Mouse (Mus musculus) kidney, embryonic 14.5 days (tissue): ENCODE data around the gene Ahcyl1. TPM values are rescaled to one million over a fixed set of nuclear protein-coding genes. Genes with fewer than 3 reads are reported as not detected.
"Not testable (repeated sequence)": the region's sequence is repeated elsewhere in the genome, so short reads cannot be mapped to it uniquely, and the experiment has no call there.

Experiments
- ATAC-seq: fragments of 200-750 bp; cut with Nextera tagmentation; 2 replicates; pipeline ENCODE4 v1.8.0; 2017; ENCODE audit warnings: moderate number of reproducible peaks, mild to moderate bottlenecking, moderate TSS enrichment, moderate library complexity; ENCODE audit not compliant: low FRiP score, low TSS enrichment
- H3K27ac ChIP-seq: fragments of 300-500 bp; sonication (generic); 2 replicates; pipeline ENCODE4 v1.5.1; 2014; ENCODE audit warnings: low read depth, mild to moderate bottlenecking, low read length, moderate library complexity, mixed read lengths
- H3K27me3 ChIP-seq: fragments of 300-500 bp; sonication (generic); 2 replicates; pipeline ENCODE4 v1.6.1; 2014; ENCODE audit warnings: mild to moderate bottlenecking, low read length; ENCODE audit not compliant: control insufficient read depth, insufficient read depth
- H3K36me3 ChIP-seq: fragments of 300-500 bp; sonication (generic); 2 replicates; pipeline ENCODE4 v1.6.1; 2014; ENCODE audit warnings: low read length, mixed read lengths; ENCODE audit not compliant: control insufficient read depth, insufficient read depth
- H3K4me1 ChIP-seq: fragments of 300-500 bp; sonication (generic); 2 replicates; pipeline ENCODE4 v1.6.1; 2014; ENCODE audit warnings: low read length, mixed read lengths; ENCODE audit not compliant: control insufficient read depth, insufficient read depth
- H3K4me2 ChIP-seq: fragments of 300-500 bp; sonication (generic); replicated peaks from 2 replicates; pipeline ENCODE4 v1.6.1; 2014; ENCODE audit warnings: low read depth, mild to moderate bottlenecking, low read length
- H3K4me3 ChIP-seq: fragments of 300-500 bp; sonication (generic); 2 replicates; pipeline ENCODE4 v1.5.1; 2014; ENCODE audit warnings: mild to moderate bottlenecking, low read length
- H3K9ac ChIP-seq: fragments of 300-500 bp; sonication (generic); 2 replicates; pipeline ENCODE4 v1.6.1; 2014; ENCODE audit warnings: low read depth, mild to moderate bottlenecking, low read length, moderate library complexity
- H3K9me3 ChIP-seq: fragments of 300-500 bp; sonication (generic); 2 replicates; pipeline ENCODE4 v1.6.1; 2016; ENCODE audit warnings: low read length; ENCODE audit not compliant: control insufficient read depth
- WGBS: fragments of 180-500 bp; shearing (Covaris S2); extraction: QIAGEN DNeasy Blood & Tissue Kit; methylation state at CpG from one replicate; pipeline ENCODE4 v1.1.7; 2014; 5-methylcytosine and 5-hydroxymethylcytosine counted together
- polyA plus RNA-seq: library from polyadenylated mRNA; unstranded; fragments of >200 nt; fragmentation: Nextera tagmentation; extraction: Ambion mirVana; gene quantifications from 2 replicates; pipeline ENCODE4 v1.2.1, GENCODE M21; 2014

The Ahcyl1 gene
- polyA plus RNA-seq, 1 experiment from 2014 or later: 119 TPM

GRCm38 (mm10) chr3:107739456-107739855 lies 43.1 kb upstream of the Ahcyl1 start:
- Histone ChIP-seq H3K9ac (no peak overlapping the region), H3K36me3 (0 out of 2 replicates have a peak, but pooled peaks cover 4% of the 10 kb centered on the region), H3K4me2 (no peak overlapping the region), H3K27ac (no peak overlapping the region), H3K27me3 (no peaks in the 10 kb centered on the region), H3K9me3 (no peaks in the 10 kb centered on the region), H3K4me3 (no peak overlapping the region), H3K4me1 (peaks cover 31% of the 10 kb centered on the region)
- 62% methylated on average over 3 of the region's 3 CpGs for WGBS
- ATAC-seq: no peak

- Histone ChIP-seq H3K4me3 (no peak overlapping the region), H3K27me3 (no peaks in the 10 kb centered on the region), H3K27ac (no peak overlapping the region), H3K36me3 (0 out of 2 replicates have a peak, but pooled peaks cover 4% of the 10 kb centered on the region), H3K9me3 (no peaks in the 10 kb centered on the region), H3K4me2 (no peak overlapping the region), H3K9ac (no peak overlapping the region), H3K4me1 (peaks cover 31% of the 10 kb centered on the region)
- no peak for ATAC-seq
- WGBS: 89% methylated on average over 1 of the region's 1 CpGs
Observed at GRCm38 (mm10) chr3:107738620-107739019, 42.3 kb upstream of the Ahcyl1 start.

- Histone ChIP-seq H3K9ac (no peak overlapping the region), H3K36me3 (0 out of 2 replicates have a peak, but pooled peaks cover 2% of the 10 kb centered on the region), H3K4me2 (no peak overlapping the region), H3K4me1 (peaks cover 24% of the 10 kb centered on the region), H3K27me3 (no peaks in the 10 kb centered on the region), H3K4me3 (no peak overlapping the region), H3K9me3 (no peaks in the 10 kb centered on the region), H3K27ac (no peak overlapping the region)
- no peak for ATAC-seq
- 86% methylated on average over 1 of the region's 1 CpGs for WGBS
Observed at GRCm38 (mm10) chr3:107737609-107738190, 41.3 kb upstream of the Ahcyl1 start.

GRCm38 (mm10) chr3:107735620-107736019 lies 39.3 kb upstream of the Ahcyl1 start:
- H3K9ac ChIP-seq, ATAC-seq, H3K27ac ChIP-seq, H3K4me3 ChIP-seq, H3K9me3 ChIP-seq, H3K4me2 ChIP-seq, H3K36me3 ChIP-seq, H3K27me3 ChIP-seq: not testable (repeated sequence)
- WGBS: 96% methylated on average over 13 of the region's 13 CpGs
- peaks cover 10% of the 10 kb centered on the region for H3K4me1 ChIP-seq

- Histone ChIP-seq H3K4me2 (no peak overlapping the region), H3K4me3 (no peak overlapping the region), H3K4me1 (no peaks in the 10 kb centered on the region), H3K27me3 (no peaks in the 10 kb centered on the region), H3K9me3 (no peaks in the 10 kb centered on the region), H3K36me3 (no peaks in the 10 kb centered on the region), H3K9ac (no peak overlapping the region), H3K27ac (no peak overlapping the region)
- ATAC-seq: no peak
- 88% methylated on average over 1 of the region's 1 CpGs for WGBS
Observed at GRCm38 (mm10) chr3:107733329-107733728, 37.0 kb upstream of the Ahcyl1 start.

GRCm38 (mm10) chr3:107730236-107730635 lies 33.9 kb upstream of the Ahcyl1 start:
- no peak for ATAC-seq
- Histone ChIP-seq H3K9me3 (no peaks in the 10 kb centered on the region), H3K4me1 (no peaks in the 10 kb centered on the region), H3K4me2 (no peak overlapping the region), H3K9ac (no peak overlapping the region), H3K27ac (no peak overlapping the region), H3K4me3 (no peak overlapping the region), H3K36me3 (no peaks in the 10 kb centered on the region), H3K27me3 (no peaks in the 10 kb centered on the region)
- WGBS: 64% methylated on average over 2 of the region's 2 CpGs

- ATAC-seq: no peak
- no peaks in the 10 kb centered on the region for H3K9me3 ChIP-seq
- H3K9ac ChIP-seq: no peak overlapping the region
- H3K36me3 ChIP-seq: no peaks in the 10 kb centered on the region
- H3K27ac ChIP-seq: no peak overlapping the region
- no peak overlapping the region for H3K4me3 ChIP-seq
- H3K4me2 ChIP-seq: no peak overlapping the region
- 38% methylated on average over 1 of the region's 1 CpGs for WGBS
- no peaks in the 10 kb centered on the region for H3K27me3 ChIP-seq
- no peaks in the 10 kb centered on the region for H3K4me1 ChIP-seq
Observed at GRCm38 (mm10) chr3:107728509-107728908, 32.1 kb upstream of the Ahcyl1 start.

GRCm38 (mm10) chr3:107715971-107716370 lies 19.6 kb upstream of the Ahcyl1 start:
- H3K4me1 ChIP-seq: no peaks in the 10 kb centered on the region
- H3K4me2 ChIP-seq: no peak overlapping the region
- no peaks in the 10 kb centered on the region for H3K9me3 ChIP-seq
- no peak overlapping the region for H3K27ac ChIP-seq
- no peaks in the 10 kb centered on the region for H3K27me3 ChIP-seq
- no peak for ATAC-seq
- no peak overlapping the region for H3K4me3 ChIP-seq
- no peak overlapping the region for H3K9ac ChIP-seq
- 85% methylated on average over 1 of the region's 1 CpGs for WGBS
- no peaks in the 10 kb centered on the region for H3K36me3 ChIP-seq

GRCm38 (mm10) chr3:107714276-107714933 lies 18.0 kb upstream of the Ahcyl1 start:
- no peak overlapping the region for H3K9ac ChIP-seq
- H3K27ac ChIP-seq: no peak overlapping the region
- H3K9me3 ChIP-seq: no peaks in the 10 kb centered on the region
- no peak overlapping the region for H3K4me2 ChIP-seq
- 48% methylated on average over 5 of the region's 5 CpGs for WGBS
- H3K36me3 ChIP-seq: no peaks in the 10 kb centered on the region
- no peaks in the 10 kb centered on the region for H3K27me3 ChIP-seq
- H3K4me3 ChIP-seq: no peak overlapping the region
- no peak for ATAC-seq
- no peaks in the 10 kb centered on the region for H3K4me1 ChIP-seq
